ENCODE assay signal across 21 mouse cellular contexts in genomic region chr4:147509174-147509573, GRCm38 (mm10). TPM values are rescaled to one million over a fixed set of nuclear protein-coding genes. Genes with fewer than 3 reads are reported as not detected.
"Had no signal": no experiment of that assay in that cellular context is flagged by ENCODE, and none has a peak within 500 bp of the region (broad histone marks: within the 10 kb centered on the region; RNA-seq: fewer than 3 reads in every experiment).

No protein-coding gene starts in this region.

- H3K27ac ChIP-seq: lung, embryonic 15.5 days; macrophage; midbrain, embryonic 13.5 days; midbrain, embryonic 15.5 days; neural tube, embryonic 13.5 days; stomach, embryonic 15.5 days; stomach, postnatal 0 days had no signal

- H3K9ac ChIP-seq: liver, postnatal 0 days; lung, embryonic 15.5 days; midbrain, embryonic 13.5 days; midbrain, embryonic 15.5 days; neural tube, embryonic 13.5 days; stomach, embryonic 15.5 days had no signal

- H3K4me1 ChIP-seq: lung, embryonic 15.5 days; megakaryocyte, embryonic 14.5 days; midbrain, embryonic 13.5 days; midbrain, embryonic 15.5 days; neural tube, embryonic 13.5 days; stomach, embryonic 15.5 days had no signal

- DNase-seq: liver, postnatal 0 days; lung, adult 2 months; lung, postnatal 14 days; lung, postnatal 36 days; right cerebral cortex, postnatal 14 days; thymus, postnatal 25 days; thymus, postnatal 4 days had no signal

- H3K4me2 ChIP-seq: lung, embryonic 15.5 days; midbrain, embryonic 11.5 days; midbrain, embryonic 13.5 days; midbrain, embryonic 15.5 days; neural tube, embryonic 13.5 days; stomach, embryonic 15.5 days had no signal

- H3K4me3 ChIP-seq: lung, embryonic 15.5 days; megakaryocyte, embryonic 14.5 days; midbrain, embryonic 13.5 days; midbrain, embryonic 15.5 days; neural tube, embryonic 13.5 days; stomach, embryonic 15.5 days had no signal

- H3K36me3 ChIP-seq: lung, embryonic 15.5 days; midbrain, embryonic 15.5 days had no signal

- H3K27me3 ChIP-seq: lung, embryonic 15.5 days; megakaryocyte, embryonic 14.5 days; midbrain, embryonic 13.5 days; midbrain, embryonic 15.5 days; neural tube, embryonic 13.5 days; stomach, embryonic 15.5 days had no signal

- ATAC-seq: liver, postnatal 0 days; lung, postnatal 0 days; midbrain, embryonic 13.5 days; midbrain, embryonic 15.5 days had no signal

RNA-seq across cellular contexts. Expression of gene Zfp982, which starts 17.0 kb away (rescaled TPM):
- total RNA-seq: monocyte, adult 5-6 weeks; neutrophil, adult 5-6 weeks had no signal
- polyA plus RNA-seq: spleen, adult 2 months had no signal

RNA-seq across cellular contexts. Expression of gene Gm16503, which starts 30.8 kb away (rescaled TPM):
- total RNA-seq: monocyte, adult 5-6 weeks had no signal
- polyA plus RNA-seq: macrophage; spleen, adult 2 months had no signal

RNA-seq across cellular contexts. Expression of gene Zfp985, which starts 43.9 kb away (rescaled TPM):
- total RNA-seq: monocyte, adult 5-6 weeks; neutrophil, adult 5-6 weeks had no signal
- polyA plus RNA-seq: lung, adult 2 months; macrophage; midbrain, embryonic 15.5 days; spleen, adult 2 months; testis, adult 2 months had no signal
